Mouse (Mus musculus) neural tube, embryonic 14.5 days (tissue): Measurements from ENCODE around the gene Stk10. TPM values are rescaled to one million over a fixed set of nuclear protein-coding genes. Genes with fewer than 3 reads are reported as not detected.

ENCODE experiments used
- ATAC-seq: fragments of 200-750 bp; cut with Nextera tagmentation; 2 replicates; pipeline ENCODE4 v1.8.0; 2017; ENCODE audit warnings: low read depth, mild to moderate bottlenecking, moderate TSS enrichment, moderate library complexity
- H3K27ac ChIP-seq: fragments of 300-500 bp; sonication (generic); 2 replicates; pipeline ENCODE4 v1.5.1; 2014; ENCODE audit warnings: low read depth, mild to moderate bottlenecking, control low read depth, low read length, moderate library complexity, mixed read lengths
- H3K27me3 ChIP-seq: fragments of 300-500 bp; sonication (generic); 2 replicates; pipeline ENCODE4 v1.6.1; 2014; ENCODE audit warnings: low read length; ENCODE audit not compliant: control insufficient read depth, insufficient read depth
- H3K36me3 ChIP-seq: fragments of 300-500 bp; sonication (generic); 2 replicates; pipeline ENCODE4 v1.6.1; 2014; ENCODE audit warnings: low read length, mixed read lengths; ENCODE audit not compliant: control insufficient read depth, insufficient read depth
- H3K4me1 ChIP-seq: fragments of 300-500 bp; sonication (generic); 2 replicates; pipeline ENCODE4 v1.6.1; 2014; ENCODE audit warnings: low read length; ENCODE audit not compliant: control insufficient read depth, insufficient read depth
- H3K4me2 ChIP-seq: fragments of 300-500 bp; sonication (generic); 2 replicates; pipeline ENCODE4 v1.6.1; 2014; ENCODE audit warnings: mild to moderate bottlenecking, low read depth, low read length, control low read depth
- H3K4me3 ChIP-seq: fragments of 300-500 bp; sonication (generic); 2 replicates; pipeline ENCODE4 v1.5.1; 2014; ENCODE audit warnings: low read depth, low read length, control low read depth, mixed read lengths
- H3K9ac ChIP-seq: fragments of 300-500 bp; sonication (generic); replicated peaks from 2 replicates; pipeline ENCODE4 v1.6.1; 2014; ENCODE audit warnings: low read depth, mild to moderate bottlenecking, control low read depth, low read length, mixed read lengths
- H3K9me3 ChIP-seq: fragments of 300-500 bp; sonication (generic); 2 replicates; pipeline ENCODE4 v1.6.1; 2016; ENCODE audit warnings: low read length; ENCODE audit not compliant: control insufficient read depth
- WGBS: fragments of 180-500 bp; shearing (Covaris S2); extraction: QIAGEN DNeasy Blood & Tissue Kit; methylation state at CpG from one replicate; pipeline ENCODE4 v1.1.7; 2014; 5-methylcytosine and 5-hydroxymethylcytosine counted together
- polyA plus RNA-seq: library from polyadenylated mRNA; unstranded; fragments of >200 nt; fragmentation: Nextera tagmentation; extraction: Ambion mirVana; gene quantifications from 2 replicates; pipeline ENCODE4 v1.2.1, GENCODE M21; 2014

Stk10 gene
- 1.4 and 2.0 TPM in 2 replicates for polyA plus RNA-seq

- Histone ChIP-seq H3K4me1 (peaks cover 8% of the 10 kb centered on the region), H3K27me3 (no peaks in the 10 kb centered on the region), H3K9ac (peak within 1 kb of the TSS; percentile 65), H3K27ac (no peak within 1 kb of the TSS), H3K4me3 (peak within 1 kb of the TSS; percentile 61), H3K4me2 (peak within 1 kb of the TSS; percentile 98), H3K36me3 (no peaks in the 10 kb centered on the region), H3K9me3 (no peaks in the 10 kb centered on the region)
- peak; percentile 92 for ATAC-seq
- under 1% methylated on average over 62 of the region's 82 CpGs for WGBS
Measured at GRCm38 (mm10) chr11:32532765-32533481, at the start of gene Stk10. Gene Stk10, plus strand, starts transcription at chr11:32533305.

DNA sequence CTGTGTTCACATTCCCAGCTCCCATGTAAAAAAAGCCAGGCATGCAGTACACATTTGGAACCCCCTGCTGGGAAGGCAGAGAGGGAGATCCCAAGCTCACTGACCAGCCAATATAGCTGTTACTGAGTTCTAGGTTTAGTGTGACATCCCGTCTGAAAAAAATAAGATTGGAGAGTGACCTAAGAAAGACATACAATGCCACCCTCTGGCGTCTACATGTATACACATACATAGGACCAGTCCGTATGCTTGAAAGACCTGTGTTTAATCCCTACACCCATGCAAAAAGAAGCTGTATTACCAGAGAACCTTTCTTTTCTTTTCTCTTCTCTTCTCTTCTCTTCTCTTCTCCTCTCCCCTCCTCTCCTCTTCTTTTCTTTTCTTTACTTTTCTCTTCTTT, 47.8 kb upstream of the Stk10 start:
- no peaks in the 10 kb centered on the region for H3K9me3 ChIP-seq
- H3K36me3 ChIP-seq, result no peaks in the 10 kb centered on the region
- H3K4me2 ChIP-seq, result no peak overlapping the region
- no peaks in the 10 kb centered on the region for H3K27me3 ChIP-seq
- H3K4me1 ChIP-seq, result no peaks in the 10 kb centered on the region
- no peak for ATAC-seq
- H3K9ac ChIP-seq, result no peak overlapping the region
- H3K27ac ChIP-seq, result no peak overlapping the region
- no peak overlapping the region for H3K4me3 ChIP-seq
- WGBS, result 80% methylated on average over 3 of the region's 3 CpGs

- Histone ChIP-seq H3K4me1 (no peaks in the 10 kb centered on the region), H3K36me3 (no peaks in the 10 kb centered on the region), H3K9ac (no peak overlapping the region), H3K27me3 (no peaks in the 10 kb centered on the region), H3K4me3 (no peak overlapping the region), H3K9me3 (no peaks in the 10 kb centered on the region), H3K4me2 (no peak overlapping the region), H3K27ac (no peak overlapping the region)
- 77% methylated on average over 3 of the region's 3 CpGs for WGBS
- ATAC-seq, result no peak
Measured at GRCm38 (mm10) chr11:32486621-32487020, 46.5 kb upstream of the Stk10 start.

GRCm38 (mm10) chr11:32487501-32487900, 45.6 kb upstream of the Stk10 start:
- WGBS, result 89% methylated on average over 3 of the region's 3 CpGs
- H3K27me3 ChIP-seq, result no peaks in the 10 kb centered on the region
- H3K36me3 ChIP-seq, result no peaks in the 10 kb centered on the region
- H3K4me3 ChIP-seq, result no peak overlapping the region
- no peaks in the 10 kb centered on the region for H3K9me3 ChIP-seq
- no peak overlapping the region for H3K4me2 ChIP-seq
- ATAC-seq, result no peak
- H3K4me1 ChIP-seq, result no peaks in the 10 kb centered on the region
- H3K27ac ChIP-seq, result no peak overlapping the region
- H3K9ac ChIP-seq, result no peak overlapping the region

GRCm38 (mm10) chr11:32488344-32488743, 44.8 kb upstream of the Stk10 start:
- Histone ChIP-seq H3K27me3 (no peaks in the 10 kb centered on the region), H3K4me2 (no peak overlapping the region), H3K9ac (no peak overlapping the region), H3K9me3 (no peaks in the 10 kb centered on the region), H3K27ac (no peak overlapping the region), H3K36me3 (no peaks in the 10 kb centered on the region), H3K4me1 (no peaks in the 10 kb centered on the region), H3K4me3 (no peak overlapping the region)
- ATAC-seq, result no peak

DNA sequence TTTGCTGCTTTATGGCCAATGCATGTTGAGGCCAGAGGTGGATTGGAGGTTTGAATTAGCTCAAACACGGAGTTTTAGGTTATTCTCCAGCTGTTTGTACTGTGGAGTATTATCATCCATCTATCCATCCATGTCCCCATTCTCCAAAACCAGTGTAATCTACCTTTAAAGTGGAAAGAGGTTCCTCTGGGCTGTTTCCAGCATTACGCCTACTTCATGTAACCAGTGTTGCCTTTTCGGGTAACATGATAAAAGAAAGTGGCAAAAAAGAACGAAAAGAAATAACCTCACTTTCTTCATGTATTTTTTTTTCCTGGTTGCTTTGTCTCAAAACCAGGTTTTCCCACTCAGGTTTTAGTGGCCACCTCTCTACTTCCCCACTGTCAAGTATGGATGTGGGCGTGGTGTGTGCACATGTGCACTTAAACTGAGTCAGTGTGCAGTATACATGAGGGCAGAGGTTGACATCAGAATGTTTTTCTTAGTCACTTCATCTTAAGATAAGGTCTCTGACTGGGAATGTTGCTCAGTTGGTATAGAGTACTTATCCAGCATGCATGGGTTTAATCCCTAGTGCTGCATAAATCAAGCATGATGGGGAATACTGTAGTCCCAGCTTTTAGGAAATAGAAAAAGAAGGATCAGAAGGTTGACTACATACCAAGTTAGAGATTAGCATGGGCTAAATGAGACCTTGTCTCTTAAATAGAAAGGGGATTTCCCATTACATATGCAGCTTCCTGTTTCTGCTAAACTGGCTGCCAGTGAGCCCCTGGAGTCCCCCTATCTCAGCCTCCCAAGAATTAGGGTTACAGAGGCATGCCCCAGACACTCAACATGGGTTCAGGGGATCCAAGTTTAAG, 44.1 kb upstream of the Stk10 start:
- no peaks in the 10 kb centered on the region for H3K9me3 ChIP-seq
- H3K4me3 ChIP-seq, result no peak overlapping the region
- H3K27ac ChIP-seq, result no peak overlapping the region
- 85% methylated on average over 5 of the region's 5 CpGs for WGBS
- H3K4me2 ChIP-seq, result no peak overlapping the region
- H3K4me1 ChIP-seq, result no peaks in the 10 kb centered on the region
- no peaks in the 10 kb centered on the region for H3K27me3 ChIP-seq
- ATAC-seq, result no peak
- H3K9ac ChIP-seq, result no peak overlapping the region
- H3K36me3 ChIP-seq, result no peaks in the 10 kb centered on the region

- Histone ChIP-seq H3K27ac (no peak overlapping the region), H3K4me2 (no peak overlapping the region), H3K4me3 (no peak overlapping the region), H3K9me3 (no peaks in the 10 kb centered on the region), H3K4me1 (no peaks in the 10 kb centered on the region), H3K9ac (no peak overlapping the region), H3K36me3 (no peaks in the 10 kb centered on the region), H3K27me3 (no peaks in the 10 kb centered on the region)
- WGBS, result 98% methylated on average over 2 of the region's 2 CpGs
- ATAC-seq, result no peak
Measured at GRCm38 (mm10) chr11:32491079-32491478, 42.0 kb upstream of the Stk10 start.

- ATAC-seq, result no peak
Measured at GRCm38 (mm10) chr11:32493312-32493711, 39.8 kb upstream of the Stk10 start.

DNA sequence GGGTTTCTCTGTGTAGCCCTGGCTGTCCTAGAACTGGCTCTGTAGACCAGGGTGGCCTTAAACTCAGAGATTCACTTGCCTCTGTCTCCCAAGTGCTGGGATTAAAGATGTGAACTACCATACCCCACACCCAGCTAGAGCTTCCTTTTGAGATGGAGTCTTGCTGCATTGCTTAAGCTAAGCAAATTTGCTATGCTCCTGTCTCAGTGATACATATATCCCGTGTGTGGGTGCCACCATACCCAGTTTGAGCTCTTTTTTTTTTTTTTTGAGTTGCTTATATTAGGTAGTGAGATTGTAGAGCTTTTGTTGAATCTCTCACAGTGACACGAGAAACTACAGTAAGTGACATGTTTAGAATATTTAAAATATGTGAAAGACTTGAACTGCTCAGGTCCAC, 37.8 kb upstream of the Stk10 start:
- Histone ChIP-seq H3K4me3 (no peak overlapping the region), H3K36me3 (no peaks in the 10 kb centered on the region), H3K27ac (no peak overlapping the region), H3K27me3 (no peaks in the 10 kb centered on the region), H3K4me2 (no peak overlapping the region), H3K9me3 (no peaks in the 10 kb centered on the region), H3K9ac (no peak overlapping the region), H3K4me1 (no peaks in the 10 kb centered on the region; the same call in 1 of the 2 replicates)
- ATAC-seq, result no peak
- WGBS, result 86% methylated on average over 2 of the region's 2 CpGs

More at GRCm38 (mm10) chr11:32493312-32493711, 39.8 kb upstream of the Stk10 start:
- Histone ChIP-seq H3K27ac (no peak overlapping the region), H3K27me3 (no peaks in the 10 kb centered on the region), H3K9me3 (no peaks in the 10 kb centered on the region), H3K4me2 (no peak overlapping the region), H3K4me1 (no peaks in the 10 kb centered on the region), H3K4me3 (no peak overlapping the region), H3K9ac (no peak overlapping the region), H3K36me3 (no peaks in the 10 kb centered on the region)
